Mouse (Mus musculus) liver, embryonic 11.5 days (tissue): ENCODE data around the gene Gm11020. TPM values are rescaled to one million over a fixed set of nuclear protein-coding genes. Genes with fewer than 3 reads are reported as not detected.

Source experiments
- ATAC-seq: fragments of 200-750 bp; cut with Nextera tagmentation; replicated peaks from 2 replicates; pipeline ENCODE4 v1.8.0; 2017; ENCODE audit warnings: moderate number of reproducible peaks, mild to moderate bottlenecking, moderate TSS enrichment, moderate library complexity; ENCODE audit not compliant: low FRiP score
- DNase-seq: peaks from one replicate; pipeline ENCODE4 v3.0.0-alpha.2; 2017; ENCODE audit warnings: low spot score
- H3K27ac ChIP-seq: fragments of 300-500 bp; sonication (generic); 2 replicates; pipeline ENCODE4 v1.5.1; 2014; ENCODE audit warnings: mild to moderate bottlenecking, low read depth, low read length, control low read depth
- H3K27me3 ChIP-seq: fragments of 300-500 bp; sonication (generic); replicated peaks from 2 replicates; pipeline ENCODE4 v1.6.1; 2014; ENCODE audit warnings: low read length, mixed read lengths; ENCODE audit not compliant: control insufficient read depth, insufficient read depth
- H3K36me3 ChIP-seq: fragments of 300-500 bp; sonication (generic); 2 replicates; pipeline ENCODE4 v1.6.1; 2014; ENCODE audit warnings: mild to moderate bottlenecking, low read length, moderate library complexity, mixed read lengths; ENCODE audit not compliant: control insufficient read depth, insufficient read depth
- H3K4me1 ChIP-seq: fragments of 300-500 bp; sonication (generic); replicated peaks from 2 replicates; pipeline ENCODE4 v1.6.1; 2014; ENCODE audit warnings: low read length, mixed read lengths; ENCODE audit not compliant: control insufficient read depth, insufficient read depth
- H3K4me2 ChIP-seq: fragments of 300-500 bp; sonication (generic); 2 replicates; pipeline ENCODE4 v1.6.1; 2014; ENCODE audit warnings: mild to moderate bottlenecking, control low read depth, moderate library complexity
- H3K4me3 ChIP-seq: fragments of 300-500 bp; sonication (generic); 2 replicates; pipeline ENCODE4 v1.5.1; 2014; ENCODE audit warnings: low read depth, low read length, control low read depth
- H3K9ac ChIP-seq: fragments of 300-500 bp; sonication (generic); 2 replicates; pipeline ENCODE4 v1.6.1; 2014; ENCODE audit warnings: low read depth, low read length, control low read depth
- H3K9me3 ChIP-seq: fragments of 300-500 bp; sonication (generic); 2 replicates; pipeline ENCODE4 v1.6.1; 2016; ENCODE audit warnings: low read length, inconsistent platforms, mixed read lengths; ENCODE audit not compliant: control insufficient read depth
- WGBS: fragments of 180-500 bp; shearing (Covaris S2); extraction: QIAGEN DNeasy Blood & Tissue Kit; methylation state at CpG from one replicate; pipeline ENCODE4 v1.1.7; 2014; 5-methylcytosine and 5-hydroxymethylcytosine counted together
- polyA plus RNA-seq: library from polyadenylated mRNA; unstranded; fragments of >200 nt; fragmentation: Nextera tagmentation; extraction: Ambion mirVana; gene quantifications from 2 replicates; pipeline ENCODE4 v1.2.1, GENCODE M21; 2014

Gm11020 gene
- polyA plus RNA-seq, 1 experiment from 2014 or later, result not detected

DNA sequence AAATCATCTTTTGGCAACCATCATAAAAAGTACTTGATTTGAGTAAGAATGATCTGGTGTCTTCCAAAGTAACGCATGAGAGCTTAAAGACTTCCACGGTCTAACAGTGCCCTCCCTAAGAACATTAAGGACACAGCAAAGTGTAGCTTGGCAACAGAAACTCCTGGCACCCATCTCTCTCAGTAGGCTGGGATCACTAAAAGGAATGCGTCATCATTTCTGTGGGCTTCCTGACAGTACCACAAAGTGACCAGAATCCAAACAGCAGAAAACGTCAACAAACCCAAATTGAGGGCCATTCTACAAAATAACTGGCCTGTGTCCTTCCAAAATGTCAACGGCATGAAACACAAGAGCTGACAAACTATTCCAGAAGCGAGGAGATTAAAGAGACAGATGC lies 48.7 kb downstream of the Gm11020 start:
- 81% methylated on average over 6 of the region's 6 CpGs for WGBS
- H3K4me1 ChIP-seq, result no peaks in the 10 kb centered on the region
- no peaks in the 10 kb centered on the region for H3K9me3 ChIP-seq
- H3K27me3 ChIP-seq, result no peaks in the 10 kb centered on the region
- H3K9ac ChIP-seq, result no peak overlapping the region
- H3K36me3 ChIP-seq, result no peaks in the 10 kb centered on the region
- no peak overlapping the region for H3K4me2 ChIP-seq
- DNase-seq, result no peak
- no peak for ATAC-seq
- H3K27ac ChIP-seq, result no peak overlapping the region
- H3K4me3 ChIP-seq, result no peak overlapping the region

DNA sequence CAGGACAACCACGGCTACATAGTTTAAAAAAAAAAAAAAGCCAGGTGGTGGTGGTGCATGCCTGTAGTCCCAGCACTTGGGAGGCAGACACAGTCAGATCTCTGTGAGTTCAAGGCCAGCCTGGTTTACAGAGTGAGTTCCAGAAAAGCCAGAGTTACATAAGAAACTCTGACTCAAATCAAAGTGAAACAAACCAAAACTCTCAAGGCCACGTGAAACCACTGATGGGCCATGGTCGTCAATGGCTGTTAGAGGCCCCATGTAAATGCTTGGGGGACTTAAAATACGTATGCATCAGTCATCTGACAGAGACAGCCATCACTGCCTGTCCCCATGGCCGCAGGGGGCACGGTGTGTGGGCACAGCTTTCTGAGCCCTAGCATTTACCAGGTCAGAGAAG lies 49.8 kb downstream of the Gm11020 start:
- no peak for DNase-seq
- no peak overlapping the region for H3K27ac ChIP-seq
- H3K27me3 ChIP-seq, result no peaks in the 10 kb centered on the region
- H3K4me1 ChIP-seq, result no peaks in the 10 kb centered on the region
- no peak overlapping the region for H3K9ac ChIP-seq
- no peaks in the 10 kb centered on the region for H3K9me3 ChIP-seq
- no peak overlapping the region for H3K4me2 ChIP-seq
- H3K4me3 ChIP-seq, result no peak overlapping the region
- no peaks in the 10 kb centered on the region for H3K36me3 ChIP-seq
- WGBS, result 78% methylated on average over 6 of the region's 6 CpGs
- ATAC-seq, result no peak

Other genes starting within 250 kb of the Gm11020 start
- gene Cdh5, start 219.9 kb upstream of the Gm11020 start, polyA plus RNA-seq, result 17.1 and 19.3 TPM in 2 replicates
- gene Bean1, start 151.1 kb upstream of the Gm11020 start, polyA plus RNA-seq, result 0.09 and 0.10 TPM in 2 replicates
- 13.8 and 16.3 TPM in 2 replicates for gene Tk2, start 73.0 kb upstream of the Gm11020 start, polyA plus RNA-seq
- gene Cklf, start 70.7 kb upstream of the Gm11020 start, polyA plus RNA-seq, result 27.9 and 32.5 TPM in 2 replicates
- not detected in 2 replicates for gene Cmtm2a, start 28.4 kb upstream of the Gm11020 start, polyA plus RNA-seq
- not detected in 2 replicates for gene Gm45711, start 11.5 kb upstream of the Gm11020 start, polyA plus RNA-seq
- not detected in 2 replicates for gene Cmtm1, start 11.4 kb upstream of the Gm11020 start, polyA plus RNA-seq
- not detected in 2 replicates for gene Cmtm2b, start 663 bp downstream of the Gm11020 start, polyA plus RNA-seq
- gene Cmtm3, start 17.8 kb downstream of the Gm11020 start, polyA plus RNA-seq, result 62.4 and 65.0 TPM in 2 replicates
- 1.2 and 1.3 TPM in 2 replicates for gene Cmtm4, start 74.2 kb downstream of the Gm11020 start, polyA plus RNA-seq
- 31.4 and 33.1 TPM in 2 replicates for gene Dync1li2, start 121.5 kb downstream of the Gm11020 start, polyA plus RNA-seq
- gene Terb1, start 188.3 kb downstream of the Gm11020 start, polyA plus RNA-seq, result 0.05 TPM in 1 of 2 replicates, not detected in the other
- 77.3 and 77.7 TPM in 2 replicates for gene Nae1, start 213.1 kb downstream of the Gm11020 start, polyA plus RNA-seq
- 2.1 and 2.3 TPM in 2 replicates for gene Car7, start 213.1 kb downstream of the Gm11020 start, polyA plus RNA-seq